Mouse (Mus musculus): Measurements from ENCODE around the gene Katna1. TPM values are rescaled to one million over a fixed set of nuclear protein-coding genes. Genes with fewer than 3 reads are reported as not detected.
A peak's percentile ranks its signal among the peaks of the same experiment; 100 is the strongest.

The Katna1 gene
- polyA plus RNA-seq (2015; fragmentation: Nextera tagmentation; extraction: Ambion mirVana), result 28.6 and 29.6 TPM in 2 replicates

DNA sequence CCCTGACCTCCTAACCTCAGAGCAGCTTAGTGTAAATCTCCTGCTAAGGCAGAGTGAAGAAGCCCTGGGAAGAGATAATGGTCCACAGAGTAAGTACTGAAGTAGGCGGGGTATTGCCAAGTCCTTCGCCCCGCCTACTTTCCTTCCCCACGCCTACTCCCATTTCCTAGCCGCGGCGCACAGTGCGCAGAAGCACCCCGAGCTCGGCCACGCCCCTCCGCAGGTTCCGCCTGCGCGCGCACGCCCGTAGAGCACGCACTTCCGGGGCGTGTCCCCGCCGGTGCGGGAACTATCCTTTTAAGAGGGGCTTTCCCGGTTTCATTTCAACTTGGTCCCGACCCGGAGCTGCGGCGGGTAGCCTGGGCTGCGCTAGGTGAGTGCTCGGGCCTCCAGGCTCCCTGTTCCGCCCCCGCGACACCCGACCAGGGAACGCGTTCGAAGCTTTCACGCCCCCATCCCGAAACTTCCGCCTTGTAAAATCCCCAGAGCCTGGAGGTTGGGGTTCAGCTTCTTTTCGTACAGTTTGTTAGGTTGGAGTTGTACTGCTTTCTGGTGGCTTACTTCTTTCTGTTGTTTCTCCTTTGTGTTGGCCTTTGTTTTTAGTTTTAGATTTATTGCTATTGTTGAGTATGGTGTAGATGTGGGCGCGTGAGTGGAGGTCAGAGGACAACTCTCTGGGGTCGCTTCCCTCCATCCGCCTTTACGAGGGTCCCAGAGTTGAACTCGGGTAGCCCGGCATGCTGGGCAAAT, at the start of gene Katna1:
Gene Katna1, plus strand, starts transcription at position 250 of the 750 bp plus-strand sequence.
- Histone ChIP-seq H3K4me1 (replicated peaks) (peaks cover 24% of the 10 kb centered on the region), H3K4me2 (peak within 1 kb of the TSS; percentile 90), H3K4me3 (replicated peaks) (peak within 1 kb of the TSS; percentile 76), H3K27ac (replicated peaks) (peak within 1 kb of the TSS; percentile 82), H3K9me3 (replicated peaks) (no peaks in the 10 kb centered on the region), H3K36me3 (replicated peaks) (no peaks in the 10 kb centered on the region), H3K9ac (peak within 1 kb of the TSS; percentile 63), H3K27me3 (no peaks in the 10 kb centered on the region)
- peak; percentile 96 for ATAC-seq (ENCODE audit: insufficient read depth)
- under 1% methylated on average over 49 of the region's 49 CpGs for WGBS (ENCODE audit: insufficient replicate concordance)

GRCm38 (mm10) chr10:7680731-7681301, 45.0 kb upstream of the Katna1 start, which contains the start of the genes Pcmt1 and Lats1:
Gene Pcmt1 (minus strand): TSS chr10:7681136.
Gene Lats1 (plus strand): TSS chr10:7681214.
- peak within 1 kb of the TSS; percentile 92 for H3K27ac ChIP-seq (replicated peaks)
- no peaks in the 10 kb centered on the region for H3K9me3 ChIP-seq (replicated peaks)
- H3K36me3 ChIP-seq (replicated peaks), result peaks cover 36% of the 10 kb centered on the region
- under 1% methylated on average over 65 of the region's 65 CpGs for WGBS (ENCODE audit: insufficient replicate concordance)
- H3K27me3 ChIP-seq, result no peaks in the 10 kb centered on the region
- H3K4me2 ChIP-seq, result peak within 1 kb of the TSS; percentile 78
- peak within 1 kb of the TSS; percentile 94 for H3K4me3 ChIP-seq (replicated peaks)
- ATAC-seq (ENCODE audit: insufficient read depth), result peak; percentile 80
- H3K9ac ChIP-seq, result peak within 1 kb of the TSS; percentile 98
- peaks cover 35% of the 10 kb centered on the region for H3K4me1 ChIP-seq (replicated peaks)

GRCm38 (mm10) chr10:7681343-7682025, 44.3 kb upstream of the Katna1 start:
- Histone ChIP-seq H3K27me3 (no peaks in the 10 kb centered on the region), H3K4me1 (replicated peaks) (peaks cover 38% of the 10 kb centered on the region), H3K9me3 (replicated peaks) (no peaks in the 10 kb centered on the region), H3K36me3 (replicated peaks) (peaks cover 31% of the 10 kb centered on the region), H3K4me2 (peak overlapping the region; percentile 78), H3K9ac (peak overlapping the region; percentile 98), H3K4me3 (replicated peaks) (peak overlapping the region; percentile 94), H3K27ac (replicated peaks) (peak overlapping the region; percentile 92)
- under 1% methylated on average over 63 of the region's 64 CpGs for WGBS (ENCODE audit: insufficient replicate concordance)
- ATAC-seq (ENCODE audit: insufficient read depth), result peak; percentile 82

- peak overlapping the region; percentile 78 for H3K4me2 ChIP-seq
- H3K36me3 ChIP-seq (replicated peaks), result peaks cover 27% of the 10 kb centered on the region
- H3K27me3 ChIP-seq, result no peaks in the 10 kb centered on the region
- H3K9me3 ChIP-seq (replicated peaks), result no peaks in the 10 kb centered on the region
- H3K27ac ChIP-seq (replicated peaks), result peak overlapping the region; percentile 92; the same call in 1 of the 2 replicates
- peaks cover 46% of the 10 kb centered on the region for H3K4me1 ChIP-seq (replicated peaks)
- H3K9ac ChIP-seq, result peak overlapping the region; percentile 98
- no peak for ATAC-seq (ENCODE audit: insufficient read depth)
- WGBS (ENCODE audit: insufficient replicate concordance), result 29% methylated on average over 3 of the region's 3 CpGs
- H3K4me3 ChIP-seq (replicated peaks), result peak overlapping the region; percentile 94
These were observed 43.6 kb upstream of the Katna1 start for GRCm38 (mm10) chr10:7682249-7682648.

- Histone ChIP-seq H3K36me3 (replicated peaks) (peaks cover 19% of the 10 kb centered on the region), H3K9ac (no peak overlapping the region), H3K4me2 (no peak overlapping the region), H3K27me3 (no peaks in the 10 kb centered on the region), H3K4me1 (replicated peaks) (peaks cover 39% of the 10 kb centered on the region), H3K4me3 (replicated peaks) (no peak overlapping the region), H3K27ac (replicated peaks) (no peak overlapping the region), H3K9me3 (replicated peaks) (no peaks in the 10 kb centered on the region)
- WGBS (ENCODE audit: insufficient replicate concordance), result 54% methylated on average over 6 of the region's 6 CpGs
- 0 out of 2 replicates have a peak, but pooled peaks have one; percentile 35 for ATAC-seq (ENCODE audit: insufficient read depth)
These were observed 38.9 kb upstream of the Katna1 start for GRCm38 (mm10) chr10:7686902-7687301.

DNA sequence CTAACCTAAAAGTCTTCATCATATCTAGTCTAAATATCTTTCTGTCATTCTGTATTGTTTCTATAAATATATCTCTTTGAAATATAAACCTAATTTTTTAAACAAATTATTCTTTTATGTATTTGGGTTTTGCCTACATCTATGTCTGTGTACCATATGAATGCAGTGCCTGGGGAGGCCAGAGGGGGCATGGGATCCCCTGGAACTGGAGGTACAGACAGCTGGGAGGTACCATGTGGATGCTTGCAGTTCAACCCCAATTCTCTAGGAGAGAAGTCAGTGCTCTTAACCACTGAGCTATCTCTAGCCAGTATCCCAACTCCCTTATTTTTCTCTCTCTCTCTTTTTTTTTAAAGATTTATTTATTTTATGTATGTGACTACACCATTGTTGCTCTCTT, 30.5 kb upstream of the Katna1 start:
- Histone ChIP-seq H3K4me2 (no peak overlapping the region), H3K27ac (replicated peaks) (no peak overlapping the region), H3K4me3 (replicated peaks) (no peak overlapping the region), H3K4me1 (replicated peaks) (no peaks in the 10 kb centered on the region), H3K9ac (no peak overlapping the region), H3K27me3 (no peaks in the 10 kb centered on the region), H3K9me3 (replicated peaks) (no peaks in the 10 kb centered on the region), H3K36me3 (replicated peaks) (peaks cover 85% of the 10 kb centered on the region)
- ATAC-seq (ENCODE audit: insufficient read depth), result no peak

DNA sequence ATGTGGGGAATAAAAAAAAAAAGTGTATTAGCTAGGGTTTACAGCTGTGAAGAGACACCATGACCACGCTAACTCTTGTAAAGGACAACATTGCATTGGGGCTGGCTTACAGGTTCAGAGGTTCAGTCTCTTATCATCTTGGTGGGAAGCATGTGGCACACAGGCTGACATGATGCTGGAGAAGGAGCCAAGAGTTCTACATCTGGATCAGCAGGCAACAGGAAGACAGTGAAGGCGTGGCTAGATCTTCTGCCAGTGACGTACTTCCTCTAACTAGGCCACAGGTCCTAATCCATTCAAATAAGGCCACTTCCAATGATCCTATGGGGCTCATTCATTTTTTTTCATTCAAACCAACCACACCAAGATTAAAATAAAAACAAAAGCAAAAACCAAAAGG, 25.7 kb upstream of the Katna1 start:
- peaks cover 90% of the 10 kb centered on the region for H3K36me3 ChIP-seq (replicated peaks)
- no peak overlapping the region for H3K27ac ChIP-seq (replicated peaks)
- H3K9ac ChIP-seq, result no peak overlapping the region
- no peaks in the 10 kb centered on the region for H3K27me3 ChIP-seq
- H3K4me3 ChIP-seq (replicated peaks), result no peak overlapping the region
- H3K4me1 ChIP-seq (replicated peaks), result no peaks in the 10 kb centered on the region
- 46% methylated on average over 3 of the region's 3 CpGs for WGBS (ENCODE audit: insufficient replicate concordance)
- no peak for ATAC-seq (ENCODE audit: insufficient read depth)
- H3K4me2 ChIP-seq, result no peak overlapping the region
- H3K9me3 ChIP-seq (replicated peaks), result no peaks in the 10 kb centered on the region

DNA sequence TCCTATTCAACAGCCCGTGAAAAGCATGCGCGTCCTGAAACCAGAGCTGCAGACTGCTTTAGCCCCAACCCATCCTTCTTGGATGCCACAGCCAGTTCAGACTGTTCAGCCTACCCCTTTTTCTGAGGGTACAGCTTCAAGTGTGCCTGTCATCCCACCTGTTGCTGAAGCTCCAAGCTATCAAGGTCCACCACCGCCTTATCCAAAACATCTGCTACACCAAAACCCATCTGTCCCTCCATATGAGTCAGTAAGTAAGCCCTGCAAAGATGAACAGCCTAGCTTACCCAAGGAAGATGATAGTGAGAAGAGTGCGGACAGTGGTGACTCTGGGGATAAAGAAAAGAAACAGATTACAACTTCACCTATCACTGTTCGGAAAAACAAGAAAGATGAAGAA, 23.2 kb upstream of the Katna1 start:
- H3K27me3 ChIP-seq, result no peaks in the 10 kb centered on the region
- no peak for ATAC-seq (ENCODE audit: insufficient read depth)
- H3K4me1 ChIP-seq (replicated peaks), result no peaks in the 10 kb centered on the region
- no peak overlapping the region for H3K9ac ChIP-seq
- H3K4me2 ChIP-seq, result no peak overlapping the region
- no peaks in the 10 kb centered on the region for H3K9me3 ChIP-seq (replicated peaks)
- no peak overlapping the region for H3K27ac ChIP-seq (replicated peaks)
- peaks cover 87% of the 10 kb centered on the region for H3K36me3 ChIP-seq (replicated peaks)
- H3K4me3 ChIP-seq (replicated peaks), result no peak overlapping the region
- 89% methylated on average over 6 of the region's 6 CpGs for WGBS (ENCODE audit: insufficient replicate concordance)

DNA sequence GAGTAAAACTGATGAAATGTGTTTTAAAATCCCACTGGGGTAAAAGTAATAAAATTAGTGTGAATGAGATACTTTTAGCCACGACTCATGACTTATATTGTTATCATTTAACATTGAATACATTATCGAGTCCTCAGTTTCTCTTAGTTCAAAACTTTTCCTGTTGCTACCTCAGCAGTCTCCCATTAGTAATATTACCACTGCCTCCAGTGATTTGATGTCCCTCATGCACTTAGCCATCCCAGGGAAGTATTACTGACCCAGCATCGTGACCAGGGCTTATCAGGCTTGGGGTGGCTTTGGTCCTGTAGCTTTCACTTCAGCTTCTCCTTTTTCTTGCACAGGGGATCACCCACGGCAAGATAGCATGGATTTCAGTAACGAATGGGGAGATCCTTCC, 15.7 kb upstream of the Katna1 start:
- Histone ChIP-seq H3K4me3 (replicated peaks) (no peak overlapping the region), H3K27ac (replicated peaks) (no peak overlapping the region), H3K4me2 (no peak overlapping the region), H3K9ac (no peak overlapping the region), H3K9me3 (replicated peaks) (no peaks in the 10 kb centered on the region), H3K27me3 (no peaks in the 10 kb centered on the region), H3K4me1 (replicated peaks) (no peaks in the 10 kb centered on the region), H3K36me3 (replicated peaks) (peaks cover 78% of the 10 kb centered on the region)
- 76% methylated on average over 5 of the region's 5 CpGs for WGBS (ENCODE audit: insufficient replicate concordance)
- no peak for ATAC-seq (ENCODE audit: insufficient read depth)

DNA sequence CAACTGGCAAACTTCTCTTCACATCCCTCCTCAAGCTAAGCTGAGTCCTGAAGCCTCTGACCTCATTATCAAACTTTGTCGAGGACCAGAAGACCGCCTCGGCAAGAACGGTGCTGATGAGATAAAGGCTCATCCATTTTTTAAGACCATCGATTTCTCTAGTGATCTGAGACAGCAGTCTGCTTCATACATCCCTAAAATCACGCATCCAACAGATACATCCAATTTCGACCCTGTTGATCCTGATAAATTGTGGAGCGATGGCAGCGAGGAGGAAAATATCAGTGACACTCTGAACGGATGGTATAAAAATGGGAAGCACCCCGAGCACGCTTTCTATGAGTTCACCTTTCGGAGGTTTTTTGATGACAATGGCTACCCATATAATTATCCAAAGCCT, 13.3 kb upstream of the Katna1 start:
- WGBS (ENCODE audit: insufficient replicate concordance), result 82% methylated on average over 13 of the region's 13 CpGs
- Histone ChIP-seq H3K27me3 (no peaks in the 10 kb centered on the region), H3K9me3 (replicated peaks) (no peaks in the 10 kb centered on the region), H3K27ac (replicated peaks) (no peak overlapping the region), H3K4me2 (no peak overlapping the region), H3K4me1 (replicated peaks) (no peaks in the 10 kb centered on the region), H3K9ac (no peak overlapping the region), H3K4me3 (replicated peaks) (no peak overlapping the region), H3K36me3 (replicated peaks) (peaks cover 66% of the 10 kb centered on the region)
- no peak for ATAC-seq (ENCODE audit: insufficient read depth)

GRCm38 (mm10) chr10:7715056-7715455, 10.7 kb upstream of the Katna1 start:
- Histone ChIP-seq H3K4me2 (no peak overlapping the region), H3K27me3 (no peaks in the 10 kb centered on the region), H3K4me1 (replicated peaks) (no peaks in the 10 kb centered on the region), H3K9me3 (replicated peaks) (no peaks in the 10 kb centered on the region), H3K27ac (replicated peaks) (no peak overlapping the region), H3K4me3 (replicated peaks) (no peak overlapping the region), H3K36me3 (replicated peaks) (peaks cover 44% of the 10 kb centered on the region), H3K9ac (no peak overlapping the region)
- no peak for ATAC-seq (ENCODE audit: insufficient read depth)
- 75% methylated on average over 7 of the region's 7 CpGs for WGBS (ENCODE audit: insufficient replicate concordance)

Measured in liver, embryonic 15.5 days (tissue).